Mouse (Mus musculus) right cerebral cortex, adult 2 months (tissue): ENCODE data around the gene Gm6176.
"Not testable (repeated sequence)": the region's sequence is repeated elsewhere in the genome, so short reads cannot be mapped to it uniquely, and the experiment has no call there.

Experiments used
- DNase-seq, 2 experiments: peaks; one replicate each; pipeline ENCODE4 v3.0.0; 2021 to 2022; ENCODE audit warnings: low spot score in 2 of 2

The Gm6176 gene

DNA sequence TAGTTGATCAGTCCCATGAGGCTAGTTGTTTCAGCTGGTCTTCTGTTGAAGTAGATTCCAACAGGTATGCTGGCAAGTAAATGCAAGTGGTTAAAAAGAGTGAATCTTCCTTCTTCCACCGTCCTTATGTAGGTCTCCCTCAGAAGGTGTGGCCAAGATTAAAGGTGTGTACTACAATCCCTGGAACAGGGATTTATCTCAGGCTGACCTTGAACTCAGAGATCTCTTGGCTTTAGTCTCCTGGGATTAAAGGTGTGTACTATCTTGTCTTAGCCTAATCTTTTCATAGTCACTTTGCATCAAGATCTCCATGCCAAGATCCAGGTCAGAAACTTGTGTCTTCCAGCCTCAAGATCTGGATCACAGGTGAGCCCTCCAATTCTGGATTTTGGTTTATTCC lies at the start of gene Gm6176:
Gene Gm6176, minus strand, starts transcription at position 101 of the 400 bp plus-strand sequence.
- DNase-seq, result not testable (repeated sequence)

DNA sequence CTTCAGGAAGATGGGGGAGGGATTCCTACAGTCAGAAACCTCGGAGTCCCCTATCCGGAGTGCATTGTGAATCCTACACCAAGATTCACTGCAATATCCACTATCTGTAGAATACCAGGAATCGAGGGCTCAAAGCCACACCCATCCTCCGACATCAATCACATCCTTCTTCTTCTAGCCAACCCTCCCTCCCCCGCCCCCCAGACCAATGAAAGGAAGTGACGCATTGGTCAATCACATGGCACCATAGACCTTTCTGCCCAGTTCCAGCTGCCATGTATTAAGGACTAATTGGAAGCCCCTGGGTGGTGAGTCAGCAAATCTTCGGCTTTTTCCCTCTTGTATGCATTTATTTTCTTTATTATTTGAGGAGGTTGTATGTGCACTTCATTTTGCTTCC lies 12.7 kb upstream of the Gm6176 start, which contains the start of gene Vmn1r139:
Gene Vmn1r139, plus strand, starts transcription at position 301 of the 400 bp plus-strand sequence.
- not testable (repeated sequence) for DNase-seq

DNA sequence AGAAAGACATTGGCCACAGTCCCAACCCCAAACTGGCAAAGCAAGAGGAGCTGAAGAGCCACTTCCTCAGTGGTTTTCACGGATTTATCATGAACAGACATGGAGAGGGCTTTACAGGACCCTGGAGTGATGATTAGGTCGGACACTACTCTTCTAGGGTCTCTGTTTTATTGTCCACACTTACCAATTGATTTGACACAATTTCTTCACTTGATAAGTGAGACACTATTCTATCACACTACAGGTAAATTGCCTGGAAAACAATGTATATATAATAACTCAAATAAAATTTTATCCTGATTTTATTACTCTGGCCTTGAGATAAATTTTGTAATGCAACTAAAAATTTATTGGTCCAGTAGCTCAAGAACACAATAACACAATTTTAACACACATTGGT lies 27.3 kb downstream of the Gm6176 start, which contains the start of gene Vmn1r138:
Gene Vmn1r138, minus strand, starts transcription at position 101 of the 400 bp plus-strand sequence.
- not testable (repeated sequence) for DNase-seq
